Mouse (Mus musculus): ENCODE results near the gene Iffo2. TPM values are rescaled to one million over a fixed set of nuclear protein-coding genes. Genes with fewer than 3 reads are reported as not detected.

The Iffo2 gene
- polyA plus RNA-seq, 1 experiment from 2014 or later: 7.2 TPM

- H3K27me3 ChIP-seq (ENCODE audit: control insufficient read depth, insufficient read depth, low read length): no peaks in the 10 kb centered on the region
- 7% methylated on average over 14 of the region's 14 CpGs for WGBS
- peak overlapping the region; percentile 91 for H3K9ac ChIP-seq (replicated peaks; ENCODE audit: low read depth, low read length)
- H3K9me3 ChIP-seq (ENCODE audit: control insufficient read depth, low read length): no peaks in the 10 kb centered on the region
- peak overlapping the region; percentile 82 for H3K4me2 ChIP-seq (ENCODE audit: low read depth, low read length)
- H3K4me3 ChIP-seq (ENCODE audit: low read depth, low read length): peak overlapping the region; percentile 88
- ATAC-seq (ENCODE audit: low read depth): no peak
- peaks cover 34% of the 10 kb centered on the region for H3K4me1 ChIP-seq (ENCODE audit: control insufficient read depth, insufficient read depth, low read length)
- peak overlapping the region; percentile 88 for H3K27ac ChIP-seq (ENCODE audit: low read depth, low read length)
- H3K36me3 ChIP-seq (ENCODE audit: control insufficient read depth, insufficient read depth, low read length): no peaks in the 10 kb centered on the region
Measured at GRCm38 (mm10) chr4:139575673-139576003, 45.3 kb downstream of the Iffo2 start.

- Histone ChIP-seq H3K9me3 (ENCODE audit: control insufficient read depth, low read length) (no peaks in the 10 kb centered on the region), H3K4me3 (ENCODE audit: low read depth, low read length) (peak overlapping the region; percentile 88), H3K27me3 (ENCODE audit: control insufficient read depth, insufficient read depth, low read length) (no peaks in the 10 kb centered on the region), H3K4me1 (ENCODE audit: control insufficient read depth, insufficient read depth, low read length) (peaks cover 41% of the 10 kb centered on the region), H3K9ac (replicated peaks; ENCODE audit: low read depth, low read length) (peak overlapping the region; percentile 91), H3K27ac (ENCODE audit: low read depth, low read length) (peak overlapping the region; percentile 22; the same call in 1 of the 2 replicates), H3K36me3 (ENCODE audit: control insufficient read depth, insufficient read depth, low read length) (no peaks in the 10 kb centered on the region), H3K4me2 (ENCODE audit: low read depth, low read length) (peak overlapping the region; percentile 82)
- 30% methylated on average over 14 of the region's 14 CpGs for WGBS
- ATAC-seq (ENCODE audit: low read depth): no peak
Measured at GRCm38 (mm10) chr4:139576251-139576880, 46.0 kb downstream of the Iffo2 start.

- H3K27me3 ChIP-seq (ENCODE audit: control insufficient read depth, insufficient read depth, low read length): no peaks in the 10 kb centered on the region
- peak overlapping the region; percentile 82 for H3K4me2 ChIP-seq (ENCODE audit: low read depth, low read length)
- peaks cover 45% of the 10 kb centered on the region for H3K4me1 ChIP-seq (ENCODE audit: control insufficient read depth, insufficient read depth, low read length)
- WGBS: 71% methylated on average over 7 of the region's 7 CpGs
- 0 out of 2 replicates have a peak overlapping the region, but pooled peaks have one; percentile 91 for H3K9ac ChIP-seq (replicated peaks; ENCODE audit: low read depth, low read length)
- 0 out of 2 replicates have a peak overlapping the region, but pooled peaks have one; percentile 22 for H3K27ac ChIP-seq (ENCODE audit: low read depth, low read length)
- H3K4me3 ChIP-seq (ENCODE audit: low read depth, low read length): peak overlapping the region; percentile 88
- no peaks in the 10 kb centered on the region for H3K9me3 ChIP-seq (ENCODE audit: control insufficient read depth, low read length)
- H3K36me3 ChIP-seq (ENCODE audit: control insufficient read depth, insufficient read depth, low read length): no peaks in the 10 kb centered on the region
- ATAC-seq (ENCODE audit: low read depth): no peak
Measured at GRCm38 (mm10) chr4:139577006-139577405, 46.7 kb downstream of the Iffo2 start.

- H3K4me1 ChIP-seq (ENCODE audit: control insufficient read depth, insufficient read depth, low read length): peaks cover 55% of the 10 kb centered on the region
- no peak overlapping the region for H3K27ac ChIP-seq (ENCODE audit: low read depth, low read length)
- WGBS: 90% methylated on average over 8 of the region's 8 CpGs
- no peak overlapping the region for H3K4me3 ChIP-seq (ENCODE audit: low read depth, low read length)
- H3K9me3 ChIP-seq (ENCODE audit: control insufficient read depth, low read length): no peaks in the 10 kb centered on the region
- ATAC-seq (ENCODE audit: low read depth): no peak
- H3K36me3 ChIP-seq (ENCODE audit: control insufficient read depth, insufficient read depth, low read length): no peaks in the 10 kb centered on the region
- peak overlapping the region; percentile 82; the same call in 1 of the 2 replicates for H3K4me2 ChIP-seq (ENCODE audit: low read depth, low read length)
- peak overlapping the region; percentile 25; the same call in 1 of the 2 replicates for H3K9ac ChIP-seq (replicated peaks; ENCODE audit: low read depth, low read length)
- no peaks in the 10 kb centered on the region for H3K27me3 ChIP-seq (ENCODE audit: control insufficient read depth, insufficient read depth, low read length)
Measured at GRCm38 (mm10) chr4:139578389-139578788, 48.0 kb downstream of the Iffo2 start.

- ATAC-seq (ENCODE audit: low read depth): no peak
- WGBS: 48% methylated on average over 10 of the region's 10 CpGs
- H3K9me3 ChIP-seq (ENCODE audit: control insufficient read depth, low read length): no peaks in the 10 kb centered on the region
- H3K27me3 ChIP-seq (ENCODE audit: control insufficient read depth, insufficient read depth, low read length): no peaks in the 10 kb centered on the region
- peak overlapping the region; percentile 1; the same call in 1 of the 2 replicates for H3K4me2 ChIP-seq (ENCODE audit: low read depth, low read length)
- no peak overlapping the region; the same call in none of the 2 replicates for H3K27ac ChIP-seq (ENCODE audit: low read depth, low read length)
- peaks cover 52% of the 10 kb centered on the region for H3K4me1 ChIP-seq (ENCODE audit: control insufficient read depth, insufficient read depth, low read length)
- H3K36me3 ChIP-seq (ENCODE audit: control insufficient read depth, insufficient read depth, low read length): no peaks in the 10 kb centered on the region
- no peak overlapping the region for H3K9ac ChIP-seq (replicated peaks; ENCODE audit: low read depth, low read length)
- H3K4me3 ChIP-seq (ENCODE audit: low read depth, low read length): no peak overlapping the region
Measured at GRCm38 (mm10) chr4:139579003-139579402, 48.7 kb downstream of the Iffo2 start.

- no peaks in the 10 kb centered on the region for H3K36me3 ChIP-seq (ENCODE audit: control insufficient read depth, insufficient read depth, low read length)
- 30% methylated on average over 6 of the region's 6 CpGs for WGBS
- no peaks in the 10 kb centered on the region for H3K27me3 ChIP-seq (ENCODE audit: control insufficient read depth, insufficient read depth, low read length)
- H3K4me1 ChIP-seq (ENCODE audit: control insufficient read depth, insufficient read depth, low read length): peaks cover 52% of the 10 kb centered on the region
- ATAC-seq (ENCODE audit: low read depth): no peak
- peak overlapping the region; percentile 80 for H3K27ac ChIP-seq (ENCODE audit: low read depth, low read length)
- H3K4me2 ChIP-seq (ENCODE audit: low read depth, low read length): peak overlapping the region; percentile 1; the same call in 1 of the 2 replicates
- H3K4me3 ChIP-seq (ENCODE audit: low read depth, low read length): no peak overlapping the region
- H3K9ac ChIP-seq (replicated peaks; ENCODE audit: low read depth, low read length): no peak overlapping the region
- H3K9me3 ChIP-seq (ENCODE audit: control insufficient read depth, low read length): no peaks in the 10 kb centered on the region
Measured at GRCm38 (mm10) chr4:139579466-139579865, 49.1 kb downstream of the Iffo2 start.

GRCm38 (mm10) chr4:139580663-139581336 lies 50.5 kb downstream of the Iffo2 start:
- Histone ChIP-seq H3K4me1 (ENCODE audit: control insufficient read depth, insufficient read depth, low read length) (peaks cover 49% of the 10 kb centered on the region), H3K9ac (replicated peaks; ENCODE audit: low read depth, low read length) (peak overlapping the region; percentile 47), H3K4me3 (ENCODE audit: low read depth, low read length) (0 out of 2 replicates have a peak overlapping the region, but pooled peaks have one; percentile 5), H3K27ac (ENCODE audit: low read depth, low read length) (peak overlapping the region; percentile 80), H3K9me3 (ENCODE audit: control insufficient read depth, low read length) (no peaks in the 10 kb centered on the region), H3K4me2 (ENCODE audit: low read depth, low read length) (peak overlapping the region; percentile 35), H3K36me3 (ENCODE audit: control insufficient read depth, insufficient read depth, low read length) (no peaks in the 10 kb centered on the region), H3K27me3 (ENCODE audit: control insufficient read depth, insufficient read depth, low read length) (no peaks in the 10 kb centered on the region)
- peak; percentile 75 for ATAC-seq (ENCODE audit: low read depth)
- whole genome bisulfite sequencing: 2% methylated on average over 15 of the region's 15 CpGs

GRCm38 (mm10) chr4:139581427-139582051 lies 51.2 kb downstream of the Iffo2 start:
- Histone ChIP-seq H3K4me3 (ENCODE audit: low read depth, low read length) (no peak overlapping the region), H3K4me1 (ENCODE audit: control insufficient read depth, insufficient read depth, low read length) (peaks cover 42% of the 10 kb centered on the region), H3K36me3 (ENCODE audit: control insufficient read depth, insufficient read depth, low read length) (no peaks in the 10 kb centered on the region), H3K9me3 (ENCODE audit: control insufficient read depth, low read length) (no peaks in the 10 kb centered on the region), H3K9ac (replicated peaks; ENCODE audit: low read depth, low read length) (peak overlapping the region; percentile 47), H3K27me3 (ENCODE audit: control insufficient read depth, insufficient read depth, low read length) (no peaks in the 10 kb centered on the region), H3K4me2 (ENCODE audit: low read depth, low read length) (peak overlapping the region; percentile 35), H3K27ac (ENCODE audit: low read depth, low read length) (peak overlapping the region; percentile 80)
- ATAC-seq (ENCODE audit: low read depth): no peak
- WGBS: 19% methylated on average over 6 of the region's 6 CpGs

- Histone ChIP-seq H3K36me3 (ENCODE audit: control insufficient read depth, insufficient read depth, low read length) (no peaks in the 10 kb centered on the region), H3K4me1 (ENCODE audit: control insufficient read depth, insufficient read depth, low read length) (peaks cover 34% of the 10 kb centered on the region), H3K4me2 (ENCODE audit: low read depth, low read length) (no peak overlapping the region), H3K4me3 (ENCODE audit: low read depth, low read length) (no peak overlapping the region), H3K27me3 (ENCODE audit: control insufficient read depth, insufficient read depth, low read length) (no peaks in the 10 kb centered on the region), H3K9ac (replicated peaks; ENCODE audit: low read depth, low read length) (no peak overlapping the region), H3K27ac (ENCODE audit: low read depth, low read length) (no peak overlapping the region), H3K9me3 (ENCODE audit: control insufficient read depth, low read length) (no peaks in the 10 kb centered on the region)
- no peak for ATAC-seq (ENCODE audit: low read depth)
- WGBS: 80% methylated on average over 6 of the region's 6 CpGs
Measured at GRCm38 (mm10) chr4:139582346-139582745, 52.0 kb downstream of the Iffo2 start.
